Mouse (Mus musculus) limb, embryonic 11.5 days (tissue): ENCODE results near the gene Pdk2. TPM values are rescaled to one million over a fixed set of nuclear protein-coding genes. Genes with fewer than 3 reads are reported as not detected.

Experiments
- ATAC-seq: fragments of 200-750 bp; cut with Nextera tagmentation; 2 replicates; pipeline ENCODE4 v1.8.0; 2017; ENCODE audit warnings: low read depth; ENCODE audit not compliant: insufficient number of reproducible peaks, low FRiP score, low TSS enrichment
- DNase-seq: peaks from one replicate; pipeline ENCODE4 v3.0.0-alpha.2; 2015; ENCODE audit warnings: low spot score
- H3K27ac ChIP-seq: fragments of 300-500 bp; sonication (generic); replicated peaks from 2 replicates; pipeline ENCODE4 v1.5.1; 2014; ENCODE audit warnings: low read depth, mild to moderate bottlenecking, low read length
- H3K27me3 ChIP-seq: fragments of 300-500 bp; sonication (generic); 2 replicates; pipeline ENCODE4 v1.6.1; 2014; ENCODE audit warnings: mild to moderate bottlenecking, low read length, mixed read lengths; ENCODE audit not compliant: control insufficient read depth, insufficient read depth
- H3K36me3 ChIP-seq: fragments of 300-500 bp; sonication (generic); 2 replicates; pipeline ENCODE4 v1.6.1; 2014; ENCODE audit warnings: mild to moderate bottlenecking, low read length, moderate library complexity, mixed read lengths; ENCODE audit not compliant: control insufficient read depth, insufficient read depth
- H3K4me1 ChIP-seq: fragments of 300-500 bp; sonication (generic); 2 replicates; pipeline ENCODE4 v1.6.1; 2014; ENCODE audit warnings: low read length, mixed read lengths; ENCODE audit not compliant: control insufficient read depth, insufficient read depth
- H3K4me2 ChIP-seq: fragments of 300-500 bp; sonication (generic); 2 replicates; pipeline ENCODE4 v1.6.1; 2014; ENCODE audit warnings: low read depth, mild to moderate bottlenecking, moderate library complexity; ENCODE audit not compliant: severe bottlenecking
- H3K4me3 ChIP-seq: fragments of 300-500 bp; sonication (generic); 2 replicates; pipeline ENCODE4 v1.5.1; 2014; ENCODE audit warnings: low read depth, low read length
- H3K9ac ChIP-seq: fragments of 300-500 bp; sonication (generic); 2 replicates; pipeline ENCODE4 v1.6.1; 2014; ENCODE audit warnings: mild to moderate bottlenecking, low read length
- H3K9me3 ChIP-seq: fragments of 300-500 bp; sonication (generic); 2 replicates; pipeline ENCODE4 v1.6.1; 2016; ENCODE audit warnings: low read length; ENCODE audit not compliant: control insufficient read depth
- WGBS: fragments of 180-500 bp; shearing (Covaris S2); extraction: QIAGEN DNeasy Blood & Tissue Kit; methylation state at CpG from one replicate; pipeline ENCODE4 v1.1.7; 2014; 5-methylcytosine and 5-hydroxymethylcytosine counted together
- polyA plus RNA-seq: library from polyadenylated mRNA; unstranded; fragments of >200 nt; fragmentation: Nextera tagmentation; extraction: Ambion mirVana; gene quantifications from 2 replicates; pipeline ENCODE4 v1.2.1, GENCODE M21; 2014

The Pdk2 gene
- polyA plus RNA-seq, 1 experiment from 2014 or later = 19.3 TPM

- H3K4me2 ChIP-seq = no peak overlapping the region
- H3K27ac ChIP-seq = no peak overlapping the region
- ATAC-seq = no peak
- DNase-seq = no peak
- H3K4me1 ChIP-seq = 0 out of 2 replicates have a peak, but pooled peaks cover 3% of the 10 kb centered on the region
- WGBS = 26% methylated on average over 4 of the region's 4 CpGs
- H3K27me3 ChIP-seq = no peaks in the 10 kb centered on the region
- H3K9ac ChIP-seq = no peak overlapping the region
- no peaks in the 10 kb centered on the region for H3K9me3 ChIP-seq
- no peak overlapping the region for H3K4me3 ChIP-seq
- H3K36me3 ChIP-seq = no peaks in the 10 kb centered on the region
Observed at GRCm38 (mm10) chr11:95084175-95084574, 43.0 kb upstream of the Pdk2 start.

GRCm38 (mm10) chr11:95082896-95083295, 41.7 kb upstream of the Pdk2 start:
- DNase-seq = no peak
- ATAC-seq = no peak

GRCm38 (mm10) chr11:95080783-95081182, 39.6 kb upstream of the Pdk2 start:
- Histone ChIP-seq H3K9me3 (no peaks in the 10 kb centered on the region), H3K4me3 (no peak overlapping the region), H3K9ac (no peak overlapping the region), H3K36me3 (no peaks in the 10 kb centered on the region), H3K27ac (no peak overlapping the region), H3K27me3 (peaks cover 20% of the 10 kb centered on the region), H3K4me1 (peaks cover 4% of the 10 kb centered on the region; the same call in 1 of the 2 replicates), H3K4me2 (no peak overlapping the region)
- 87% methylated on average over 6 of the region's 6 CpGs for WGBS
- ATAC-seq (no peak), DNase-seq (no peak)

More at GRCm38 (mm10) chr11:95082896-95083295, 41.7 kb upstream of the Pdk2 start:
- H3K4me3 ChIP-seq = no peak overlapping the region
- H3K27ac ChIP-seq = no peak overlapping the region
- no peaks in the 10 kb centered on the region for H3K9me3 ChIP-seq
- no peaks in the 10 kb centered on the region for H3K4me1 ChIP-seq
- H3K36me3 ChIP-seq = no peaks in the 10 kb centered on the region
- peaks cover 1% of the 10 kb centered on the region; the same call in 1 of the 2 replicates for H3K27me3 ChIP-seq
- WGBS = 89% methylated on average over 7 of the region's 7 CpGs
- no peak overlapping the region for H3K9ac ChIP-seq
- H3K4me2 ChIP-seq = no peak overlapping the region

- Histone ChIP-seq H3K4me1 (peaks cover 10% of the 10 kb centered on the region; the same call in 1 of the 2 replicates), H3K9ac (no peak overlapping the region), H3K4me3 (no peak overlapping the region), H3K27ac (no peak overlapping the region), H3K27me3 (peaks cover 35% of the 10 kb centered on the region), H3K9me3 (no peaks in the 10 kb centered on the region), H3K4me2 (no peak overlapping the region), H3K36me3 (no peaks in the 10 kb centered on the region)
- ATAC-seq (no peak), DNase-seq (no peak)
- 76% methylated on average over 6 of the region's 6 CpGs for WGBS
Observed at GRCm38 (mm10) chr11:95079256-95079875, 38.2 kb upstream of the Pdk2 start.

- Histone ChIP-seq H3K9ac (no peak overlapping the region), H3K27me3 (peaks cover 39% of the 10 kb centered on the region), H3K4me3 (no peak overlapping the region), H3K36me3 (no peaks in the 10 kb centered on the region), H3K4me2 (no peak overlapping the region), H3K4me1 (peaks cover 10% of the 10 kb centered on the region; the same call in 1 of the 2 replicates), H3K9me3 (no peaks in the 10 kb centered on the region), H3K27ac (no peak overlapping the region)
- no peak for ATAC-seq
- WGBS = 68% methylated on average over 7 of the region's 7 CpGs
- DNase-seq = no peak
Observed at GRCm38 (mm10) chr11:95077956-95078355, 36.8 kb upstream of the Pdk2 start.

GRCm38 (mm10) chr11:95076536-95077111, 35.5 kb upstream of the Pdk2 start, which contains the start of gene Itga3:
Gene Itga3 (minus strand): TSS chr11:95076801.
- ATAC-seq = peak; percentile 65; the same call in 1 of the 2 replicates
- WGBS = under 1% methylated on average over 51 of the region's 51 CpGs
- H3K9me3 ChIP-seq = no peaks in the 10 kb centered on the region
- peak within 1 kb of the TSS; percentile 53 for H3K4me3 ChIP-seq
- H3K9ac ChIP-seq = peak within 1 kb of the TSS; percentile 57
- no peak within 1 kb of the TSS for H3K27ac ChIP-seq
- peaks cover 39% of the 10 kb centered on the region for H3K27me3 ChIP-seq
- H3K4me1 ChIP-seq = peaks cover 10% of the 10 kb centered on the region; the same call in 1 of the 2 replicates
- no peaks in the 10 kb centered on the region for H3K36me3 ChIP-seq
- peak; percentile 75 for DNase-seq
- peak within 1 kb of the TSS; percentile 93 for H3K4me2 ChIP-seq

GRCm38 (mm10) chr11:95076041-95076535, 34.9 kb upstream of the Pdk2 start:
- Histone ChIP-seq H3K9ac (peak overlapping the region; percentile 57), H3K4me1 (peaks cover 10% of the 10 kb centered on the region; the same call in 1 of the 2 replicates), H3K9me3 (no peaks in the 10 kb centered on the region), H3K4me2 (peak overlapping the region; percentile 93), H3K36me3 (no peaks in the 10 kb centered on the region), H3K27ac (no peak overlapping the region), H3K4me3 (peak overlapping the region; percentile 53), H3K27me3 (peaks cover 39% of the 10 kb centered on the region)
- WGBS = under 1% methylated on average over 41 of the region's 42 CpGs
- ATAC-seq = no peak; the same call in 1 of the 2 replicates
- DNase-seq = no peak

- Histone ChIP-seq H3K9ac (peak overlapping the region; percentile 57), H3K4me1 (peaks cover 10% of the 10 kb centered on the region; the same call in 1 of the 2 replicates), H3K27ac (no peak overlapping the region), H3K27me3 (peaks cover 39% of the 10 kb centered on the region), H3K4me2 (peak overlapping the region; percentile 93), H3K36me3 (no peaks in the 10 kb centered on the region), H3K4me3 (peak overlapping the region; percentile 53), H3K9me3 (no peaks in the 10 kb centered on the region)
- ATAC-seq (no peak), DNase-seq (no peak)
- WGBS = 9% methylated on average over 19 of the region's 19 CpGs
Observed at GRCm38 (mm10) chr11:95075197-95076040, 34.3 kb upstream of the Pdk2 start.
